12 mouse cellular contexts compared by ENCODE assay signal in genomic region chr16:24424356-24424977, GRCm38 (mm10). TPM values are rescaled to one million over a fixed set of nuclear protein-coding genes. Genes with fewer than 3 reads are reported as not detected.
DNase-seq lines count a peak whose midpoint lies in the region; ATAC-seq and TF ChIP-seq lines count a peak whose summit lies in the region.
"Had no signal": no experiment of that assay in that cellular context is flagged by ENCODE, and none has a peak within 500 bp of the region (broad histone marks: within the 10 kb centered on the region; RNA-seq: fewer than 3 reads in every experiment).

No protein-coding gene starts in this region.

- no peaks in the 10 kb centered on the region for H3K36me3 ChIP-seq in kidney, adult 2 months (ENCODE audit: control insufficient read depth, insufficient read depth, low read length)
- no peaks in the 10 kb centered on the region for H3K36me3 ChIP-seq in liver, embryonic 12.5 days
- no peaks in the 10 kb centered on the region for H3K36me3 ChIP-seq in forebrain, embryonic 14.5 days (ENCODE audit: control insufficient read depth, insufficient read depth, low read length)

- peak overlapping the region; percentile 60 for H3K27ac ChIP-seq in cerebellum, adult 2 months (ENCODE audit: insufficient read depth, low read length)
- peak overlapping the region; percentile 57; the same call in 1 of the 2 replicates for H3K27ac ChIP-seq in kidney, adult 2 months (ENCODE audit: insufficient read depth, low read depth, low read length)
- H3K27ac ChIP-seq in brown adipose tissue, adult 24 weeks (replicated peaks; ENCODE audit: low read depth, low read length), result peak overlapping the region; percentile 80
- 0 out of 2 replicates have a peak overlapping the region, but pooled peaks have one; percentile 25 for H3K27ac ChIP-seq in liver, embryonic 12.5 days
- H3K27ac ChIP-seq in forebrain, embryonic 14.5 days (ENCODE audit: low read depth, low read length), result no peak overlapping the region
- H3K27ac ChIP-seq: macrophage had no signal

- H3K4me1 ChIP-seq in cerebellum, adult 2 months (ENCODE audit: control insufficient read depth, insufficient read depth, low read length), result peaks cover 40% of the 10 kb centered on the region
- peaks cover 29% of the 10 kb centered on the region for H3K4me1 ChIP-seq in kidney, adult 2 months (ENCODE audit: control insufficient read depth, insufficient read depth, low read length)
- peaks cover 18% of the 10 kb centered on the region for H3K4me1 ChIP-seq in brown adipose tissue, adult 24 weeks (ENCODE audit: control insufficient read depth, insufficient read depth, insufficient read length, low read length)
- H3K4me1 ChIP-seq in liver, embryonic 12.5 days, result no peaks in the 10 kb centered on the region; the same call in 1 of the 2 replicates
- H3K4me1 ChIP-seq in forebrain, embryonic 14.5 days (ENCODE audit: control insufficient read depth, insufficient read depth, low read length), result peaks cover 9% of the 10 kb centered on the region; the same call in 1 of the 2 replicates

- no peak for TF ChIP-seq CTCF in cerebellum, adult 2 months (IDR thresholded peaks at IDR 0.05; ENCODE audit: borderline replicate concordance, insufficient read depth, low read depth, low read length)
- TF ChIP-seq CTCF in kidney, adult 2 months (conservative IDR thresholded peaks at IDR 0.05; ENCODE audit: insufficient read depth, insufficient read length, low read depth, low read length), result no peak

- no peak for TF ChIP-seq POLR2A in cerebellum, adult 2 months (IDR thresholded peaks at IDR 0.05; ENCODE audit: borderline replicate concordance, insufficient read depth, low read length)
- TF ChIP-seq POLR2A in kidney, adult 2 months (IDR thresholded peaks at IDR 0.05; ENCODE audit: low read depth, low read length), result no peak

- H3K4me3 ChIP-seq in cerebellum, adult 2 months (replicated peaks; ENCODE audit: insufficient read depth, low read depth, low read length), result no peak overlapping the region
- no peak overlapping the region for H3K4me3 ChIP-seq in kidney, adult 2 months (ENCODE audit: insufficient read depth, low read depth, low read length)
- H3K4me3 ChIP-seq in brown adipose tissue, adult 24 weeks (ENCODE audit: insufficient read depth, low read depth, low read length), result no peak overlapping the region
- no peak overlapping the region for H3K4me3 ChIP-seq in liver, embryonic 12.5 days
- no peak overlapping the region for H3K4me3 ChIP-seq in forebrain, embryonic 14.5 days (ENCODE audit: low read depth, low read length)
- H3K4me3 ChIP-seq: erythroblast, embryonic 14.5 days had no signal

- H3K27me3 ChIP-seq in cerebellum, adult 2 months (ENCODE audit: control insufficient read depth, insufficient read depth, low read length), result no peaks in the 10 kb centered on the region
- no peaks in the 10 kb centered on the region for H3K27me3 ChIP-seq in kidney, adult 2 months (replicated peaks; ENCODE audit: control insufficient read depth, insufficient read depth, low read length)
- H3K27me3 ChIP-seq in liver, embryonic 12.5 days (replicated peaks), result no peaks in the 10 kb centered on the region
- H3K27me3 ChIP-seq in forebrain, embryonic 14.5 days (replicated peaks; ENCODE audit: control insufficient read depth, insufficient read depth, low read length), result no peaks in the 10 kb centered on the region

- WGBS in cerebellum, adult 2 months, result 65% methylated on average over 12 of the region's 12 CpGs
- WGBS in kidney, adult 2 months, result 50% methylated on average over 12 of the region's 12 CpGs
- WGBS in liver, embryonic 12.5 days (ENCODE audit: insufficient replicate concordance), result 57% methylated on average over 12 of the region's 12 CpGs
- 82% methylated on average over 12 of the region's 12 CpGs for WGBS in forebrain, embryonic 14.5 days

- no peak overlapping the region for H3K9ac ChIP-seq in liver, embryonic 12.5 days
- H3K9ac ChIP-seq in forebrain, embryonic 14.5 days (ENCODE audit: low read length), result no peak overlapping the region

- DNase-seq in cerebellum, adult 2 months, result peak; percentile 51 to 53
- DNase-seq in cerebellum, adult 9-11 months, result no peak
- DNase-seq in kidney, adult 2 months, result peak; percentile 48
- DNase-seq in kidney, postnatal 14 days, result no peak
- DNase-seq in forebrain, embryonic 14.5 days (ENCODE audit: low spot score), result no peak
- no peak for DNase-seq in right cerebral cortex, adult 18-20 months
- DNase-seq: cerebellum, postnatal 25 days had no signal

- ATAC-seq in liver, embryonic 12.5 days, result no peak
- ATAC-seq in forebrain, embryonic 14.5 days, result no peak
- ATAC-seq: hindbrain, embryonic 16.5 days had no signal

- H3K4me2 ChIP-seq in liver, embryonic 12.5 days, result no peak overlapping the region
- no peak overlapping the region for H3K4me2 ChIP-seq in forebrain, embryonic 14.5 days (ENCODE audit: low read length)

- no peaks in the 10 kb centered on the region for H3K9me3 ChIP-seq in liver, embryonic 12.5 days (replicated peaks)
- H3K9me3 ChIP-seq in forebrain, embryonic 14.5 days (replicated peaks; ENCODE audit: control insufficient read depth, low read length), result no peaks in the 10 kb centered on the region

RNA-seq across cellular contexts. Expression of gene Lpp, which starts 31.2 kb away (rescaled TPM):
- polyA plus RNA-seq in cerebellum, adult 2 months (2012; rRNA removed), result 8.1 and 9.3 TPM in 2 replicates
- 15.9 and 20.2 TPM in 2 replicates for polyA plus RNA-seq in kidney, adult 2 months (2012; rRNA removed)
- 6.7 and 7.2 TPM in 2 replicates for polyA plus RNA-seq in brown adipose tissue, adult 24 weeks (2012; ENCODE audit: insufficient read depth, insufficient read length, missing spikeins)
- 9.5 and 10.6 TPM in 2 replicates for polyA plus RNA-seq in liver, embryonic 12.5 days (2016; fragmentation: Nextera tagmentation; extraction: Ambion mirVana)
- polyA plus RNA-seq in forebrain, embryonic 14.5 days (2014; fragmentation: Nextera tagmentation; extraction: Ambion mirVana), result 4.8 and 6.7 TPM in 2 replicates
- polyA plus RNA-seq: erythroblast, embryonic 14.5 days had no signal

Comparison
In these comparisons a context has a peak if more than half of its experiments do, and no peak if none do; other contexts are left out.
1. DNase-seq: peak in cerebellum, adult 2 months (2 of 2) and kidney, adult 2 months (single experiment); none in cerebellum, adult 9-11 months (single experiment), kidney, postnatal 14 days (single experiment), forebrain, embryonic 14.5 days (single experiment) and right cerebral cortex, adult 18-20 months (single experiment).